Mouse (Mus musculus): ENCODE results near the gene Tas2r143. TPM values are rescaled to one million over a fixed set of nuclear protein-coding genes. Genes with fewer than 3 reads are reported as not detected.

Tas2r143 gene
- polyA plus RNA-seq, 1 experiment from 2014 or later, result not detected

Other genes with a start within 250 kb of the Tas2r143 start
- gene Tas2r144, start 184.9 kb upstream of the Tas2r143 start, polyA plus RNA-seq (2015; fragmentation: Nextera tagmentation; extraction: Ambion mirVana), result not detected in 2 replicates
- 14.3 and 16.9 TPM in 2 replicates for gene Gstk1, start 154.3 kb upstream of the Tas2r143 start, polyA plus RNA-seq (2015; fragmentation: Nextera tagmentation; extraction: Ambion mirVana)
- gene Tmem139, start 138.3 kb upstream of the Tas2r143 start, polyA plus RNA-seq (2015; fragmentation: Nextera tagmentation; extraction: Ambion mirVana), result 0.28 and 0.31 TPM in 2 replicates
- 26.2 and 37.2 TPM in 2 replicates for gene Casp2, start 135.3 kb upstream of the Tas2r143 start, polyA plus RNA-seq (2015; fragmentation: Nextera tagmentation; extraction: Ambion mirVana)
- 0.28 and 0.33 TPM in 2 replicates for gene Clcn1, start 113.6 kb upstream of the Tas2r143 start, polyA plus RNA-seq (2015; fragmentation: Nextera tagmentation; extraction: Ambion mirVana)
- gene Fam131b, start 75.6 kb upstream of the Tas2r143 start, polyA plus RNA-seq (2015; fragmentation: Nextera tagmentation; extraction: Ambion mirVana), result 0.10 and 0.24 TPM in 2 replicates
- gene Zyx, start 50.6 kb upstream of the Tas2r143 start, polyA plus RNA-seq (2015; fragmentation: Nextera tagmentation; extraction: Ambion mirVana), result 136 and 173 TPM in 2 replicates
- gene Epha1, start 27.0 kb upstream of the Tas2r143 start, polyA plus RNA-seq (2015; fragmentation: Nextera tagmentation; extraction: Ambion mirVana), result 2.2 and 4.3 TPM in 2 replicates
- not detected in 2 replicates for gene Tas2r135, start 5.2 kb downstream of the Tas2r143 start, polyA plus RNA-seq (2015; fragmentation: Nextera tagmentation; extraction: Ambion mirVana)
- not detected in 2 replicates for gene Tas2r126, start 34.3 kb downstream of the Tas2r143 start, polyA plus RNA-seq (2015; fragmentation: Nextera tagmentation; extraction: Ambion mirVana)
- not detected in 2 replicates for gene Olfr458, start 65.0 kb downstream of the Tas2r143 start, polyA plus RNA-seq (2015; fragmentation: Nextera tagmentation; extraction: Ambion mirVana)
- gene Olfr457, start 76.1 kb downstream of the Tas2r143 start, polyA plus RNA-seq (2015; fragmentation: Nextera tagmentation; extraction: Ambion mirVana), result not detected in 2 replicates
- 0.11 TPM in 1 of 2 replicates, not detected in the other for gene Olfr456, start 87.0 kb downstream of the Tas2r143 start, polyA plus RNA-seq (2015; fragmentation: Nextera tagmentation; extraction: Ambion mirVana)
- gene Olfr455, start 147.3 kb downstream of the Tas2r143 start, polyA plus RNA-seq (2015; fragmentation: Nextera tagmentation; extraction: Ambion mirVana), result 0.05 TPM in 1 of 2 replicates, not detected in the other
- not detected in 2 replicates for gene Tcaf3, start 197.5 kb downstream of the Tas2r143 start, polyA plus RNA-seq (2015; fragmentation: Nextera tagmentation; extraction: Ambion mirVana)
- gene Tcaf2, start 245.0 kb downstream of the Tas2r143 start, polyA plus RNA-seq (2015; fragmentation: Nextera tagmentation; extraction: Ambion mirVana), result 2.2 and 3.9 TPM in 2 replicates

All from heart, embryonic 15.5 days (tissue).